Mouse (Mus musculus) skeletal muscle tissue, adult 2 months (tissue): ENCODE measurements around the gene Rasd2.

Experiments used
- DNase-seq: peaks from one replicate; pipeline ENCODE4 v3.0.0-alpha.2; 2012; ENCODE audit warnings: low read depth, low spot score

Gene Rasd2

GRCm38 (mm10) chr8:75219877-75220738 lies 6.4 kb downstream of the Rasd2 start:
- DNase-seq, result peak; percentile 30

GRCm38 (mm10) chr8:75222665-75223064 lies 8.9 kb downstream of the Rasd2 start:
- DNase-seq, result no peak

- DNase-seq, result no peak
Measured at GRCm38 (mm10) chr8:75226773-75227172, 13.0 kb downstream of the Rasd2 start.

GRCm38 (mm10) chr8:75233915-75234554 lies 20.3 kb downstream of the Rasd2 start:
- no peak for DNase-seq

- DNase-seq, result no peak
Measured at GRCm38 (mm10) chr8:75247331-75247730, 33.6 kb downstream of the Rasd2 start.

- DNase-seq, result no peak
Measured at GRCm38 (mm10) chr8:75249186-75249585, 35.4 kb downstream of the Rasd2 start.

- DNase-seq, result peak; percentile 38
Measured at GRCm38 (mm10) chr8:75254027-75254426, 40.3 kb downstream of the Rasd2 start.

GRCm38 (mm10) chr8:75255635-75256034 lies 41.9 kb downstream of the Rasd2 start:
- DNase-seq, result no peak

GRCm38 (mm10) chr8:75272166-75272565 lies 58.4 kb downstream of the Rasd2 start:
- no peak for DNase-seq
